Mouse (Mus musculus): Measurements from ENCODE around the gene Dnase1l2.

The Dnase1l2 gene

GRCm38 (mm10) chr17:24472512-24472911, 29.6 kb upstream of the Dnase1l2 start:
- no peak for DNase-seq (ENCODE audit: low read depth)

- peak; percentile 45 for DNase-seq (ENCODE audit: low read depth)
Observed at GRCm38 (mm10) chr17:24470701-24471527, 28.0 kb upstream of the Dnase1l2 start.

GRCm38 (mm10) chr17:24469910-24470602, 27.2 kb upstream of the Dnase1l2 start, which contains the start of the genes E4f1 and Pgp:
Gene E4f1, minus strand, starts transcription at chr17:24470313.
Gene Pgp, plus strand, starts transcription at chr17:24470392.
- DNase-seq (ENCODE audit: low read depth) = peak; percentile 99

GRCm38 (mm10) chr17:24469336-24469909, 26.5 kb upstream of the Dnase1l2 start:
- no peak for DNase-seq (ENCODE audit: low read depth)

- no peak for DNase-seq (ENCODE audit: low read depth)
Observed at GRCm38 (mm10) chr17:24468636-24469246, 25.8 kb upstream of the Dnase1l2 start.

- DNase-seq (ENCODE audit: low read depth) = no peak
Observed at GRCm38 (mm10) chr17:24463374-24464133, 20.6 kb upstream of the Dnase1l2 start.

- no peak for DNase-seq (ENCODE audit: low read depth)
Observed at GRCm38 (mm10) chr17:24462932-24463331, 20.0 kb upstream of the Dnase1l2 start.

GRCm38 (mm10) chr17:24461580-24461979, 18.7 kb upstream of the Dnase1l2 start:
- DNase-seq (ENCODE audit: low read depth) = peak; percentile 73

- peak; percentile 42 for DNase-seq (ENCODE audit: low read depth)
Observed at GRCm38 (mm10) chr17:24455523-24456206, 12.8 kb upstream of the Dnase1l2 start.

GRCm38 (mm10) chr17:24454756-24455522, 12.0 kb upstream of the Dnase1l2 start:
- DNase-seq (ENCODE audit: low read depth) = peak; percentile 99

- DNase-seq (ENCODE audit: low read depth) = peak; percentile 76
Observed at GRCm38 (mm10) chr17:24454218-24454755, 11.4 kb upstream of the Dnase1l2 start.

- no peak for DNase-seq (ENCODE audit: low read depth)
Observed at GRCm38 (mm10) chr17:24453372-24453771, 10.5 kb upstream of the Dnase1l2 start.

- DNase-seq (ENCODE audit: low read depth) = no peak
Observed at GRCm38 (mm10) chr17:24451220-24451619, 8.3 kb upstream of the Dnase1l2 start.

- DNase-seq (ENCODE audit: low read depth) = no peak
Observed at GRCm38 (mm10) chr17:24449507-24449906, 6.6 kb upstream of the Dnase1l2 start.

GRCm38 (mm10) chr17:24446590-24446989, 3.7 kb upstream of the Dnase1l2 start:
- DNase-seq (ENCODE audit: low read depth) = no peak

GRCm38 (mm10) chr17:24443409-24443808, 504 bp upstream of the Dnase1l2 start:
- no peak for DNase-seq (ENCODE audit: low read depth)

GRCm38 (mm10) chr17:24442107-24442506, 798 bp downstream of the Dnase1l2 start:
- no peak for DNase-seq (ENCODE audit: low read depth)

GRCm38 (mm10) chr17:24441148-24441547, 1.8 kb downstream of the Dnase1l2 start:
- no peak for DNase-seq (ENCODE audit: low read depth)

GRCm38 (mm10) chr17:24440377-24440776, 2.5 kb downstream of the Dnase1l2 start:
- DNase-seq (ENCODE audit: low read depth) = no peak

- peak; percentile 79 for DNase-seq (ENCODE audit: low read depth)
Observed at GRCm38 (mm10) chr17:24437016-24437415, 5.9 kb downstream of the Dnase1l2 start.
